ENCODE assay signal across 8 mouse cellular contexts in the genomic region with DNA sequence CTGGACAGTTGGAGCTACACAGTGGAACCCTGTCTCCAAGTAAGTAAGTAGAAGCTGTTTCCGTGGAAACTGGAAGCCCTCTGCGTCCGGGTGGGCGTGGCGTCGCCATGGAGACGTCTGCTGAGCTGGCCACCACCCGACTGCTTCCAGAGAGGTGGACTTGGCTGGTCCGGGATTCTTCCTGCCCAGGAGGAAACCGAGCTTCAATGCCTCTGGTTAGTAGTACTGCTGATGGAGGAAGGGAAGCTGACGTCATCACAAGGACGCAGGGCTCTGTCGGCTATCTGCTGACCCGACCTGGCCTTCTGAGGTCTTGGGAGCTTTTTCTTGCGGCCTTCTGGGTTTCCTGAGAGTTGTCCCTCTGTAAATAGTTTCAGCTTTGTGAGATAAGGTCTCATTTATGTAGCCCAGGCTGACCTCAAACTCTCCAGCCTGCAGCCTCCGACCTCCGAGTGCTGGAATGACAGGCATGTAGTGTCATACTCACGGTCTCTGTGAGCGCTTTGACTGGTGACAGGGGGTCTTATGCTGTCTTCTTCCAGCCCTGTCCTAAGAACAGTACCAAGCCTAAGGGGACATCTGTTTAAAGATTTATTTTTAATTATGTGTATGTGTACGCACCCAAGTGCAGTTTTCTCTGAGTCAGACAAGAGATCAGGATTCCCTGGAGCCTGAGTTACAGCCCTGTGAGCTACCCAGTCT. TPM values are rescaled to one million over a fixed set of nuclear protein-coding genes. Genes with fewer than 3 reads are reported as not detected.
A peak's percentile ranks its signal among the peaks of the same experiment; 100 is the strongest.
DNase-seq lines count a peak whose midpoint lies in the region; ATAC-seq and TF ChIP-seq lines count a peak whose summit lies in the region.

No protein-coding gene starts in this region.

- TF ChIP-seq CTCF in cortical plate, adult 2 months (IDR thresholded peaks at IDR 0.05; ENCODE audit: extremely low read depth, insufficient read depth, low read length): no peak

- H3K9me3 ChIP-seq in hindbrain, embryonic 14.5 days (ENCODE audit: control insufficient read depth, low read length): no peaks in the 10 kb centered on the region

- H3K36me3 ChIP-seq in hindbrain, embryonic 14.5 days (replicated peaks; ENCODE audit: control insufficient read depth, insufficient read depth): no peaks in the 10 kb centered on the region

- peak overlapping the region; percentile 37 for H3K4me2 ChIP-seq in hindbrain, embryonic 14.5 days (replicated peaks)

- peak; percentile 83 for DNase-seq in R1 (ENCODE audit: low read depth, low spot score)
- peak; percentile 21 to 57 for DNase-seq in gastrocnemius, adult 8-10 months (ENCODE audit: low spot score in 2 of 2)
- peak; percentile 66 for DNase-seq in hindbrain, embryonic 14.5 days (ENCODE audit: low spot score)
- peak; percentile 59 to 69 for DNase-seq in layer of hippocampus, postnatal 36 days
- peak; percentile 65 for DNase-seq in lung, postnatal 25 days (ENCODE audit: low spot score)
- DNase-seq in right cerebral cortex, postnatal 4 days: peak; percentile 79

- ATAC-seq in hindbrain, embryonic 14.5 days (ENCODE audit: low FRiP score): no peak
- no peak for ATAC-seq in monocyte, adult 5-6 weeks (replicated peaks; ENCODE audit: insufficient number of reproducible peaks, low FRiP score, low TSS enrichment, poor library complexity, severe bottlenecking)

- peak overlapping the region; percentile 20; the same call in 1 of the 2 replicates for H3K9ac ChIP-seq in hindbrain, embryonic 14.5 days

- peaks cover 4% of the 10 kb centered on the region; the same call in 1 of the 2 replicates for H3K4me1 ChIP-seq in cortical plate, adult 2 months (ENCODE audit: control insufficient read depth, insufficient read depth, low read length)
- H3K4me1 ChIP-seq in hindbrain, embryonic 14.5 days (replicated peaks; ENCODE audit: control insufficient read depth, insufficient read depth, low read length): peaks cover 16% of the 10 kb centered on the region

- H3K4me3 ChIP-seq in cortical plate, adult 2 months (ENCODE audit: insufficient read depth, low read length): peak overlapping the region; percentile 9; the same call in 1 of the 2 replicates
- H3K4me3 ChIP-seq in hindbrain, embryonic 14.5 days (replicated peaks; ENCODE audit: low read length): no peak overlapping the region; the same call in 1 of the 2 replicates

- peak; percentile 35; the same call in 1 of the 2 replicates for TF ChIP-seq POLR2A in cortical plate, adult 2 months (IDR thresholded peaks at IDR 0.05; ENCODE audit: extremely low read depth, insufficient read depth, low read length)

- no peak overlapping the region for H3K27ac ChIP-seq in cortical plate, adult 2 months (ENCODE audit: insufficient read depth, low read length)
- no peak overlapping the region for H3K27ac ChIP-seq in hindbrain, embryonic 14.5 days

- 13% methylated on average over 20 of the region's 20 CpGs for WGBS in hindbrain, embryonic 14.5 days

- H3K27me3 ChIP-seq in hindbrain, embryonic 14.5 days (ENCODE audit: control insufficient read depth, insufficient read depth, low read length): no peaks in the 10 kb centered on the region

RNA-seq across cellular contexts. Expression of gene Clip2, which starts 3.4 kb away (rescaled TPM):
- 74.1 and 77.0 TPM in 2 replicates for polyA plus RNA-seq in cortical plate, adult 2 months (2012; rRNA removed)
- 1 to 10 TPM; 1.4 to 2.1 (median 1.9) TPM for total RNA-seq in gastrocnemius, adult 8-10 months (2022)
- 16.3 and 16.8 TPM in 2 replicates for polyA plus RNA-seq in hindbrain, embryonic 14.5 days (2014; fragmentation: Nextera tagmentation; extraction: Ambion mirVana)
- total RNA-seq in layer of hippocampus, postnatal 36 days (2021): 100 to 1,000 TPM in 1 of 2 experiments, 10 to 100 TPM in 1; 96.7 to 105 TPM
- total RNA-seq in monocyte, adult 5-6 weeks (2017): 18.2 to 30.1 TPM (median 20.4 TPM) in 3 replicates

RNA-seq across cellular contexts. Expression of gene Syna, which starts 4.4 kb away (rescaled TPM):
- polyA plus RNA-seq in cortical plate, adult 2 months (2012; rRNA removed): 0.06 and 0.49 TPM in 2 replicates
- not detected for total RNA-seq in gastrocnemius, adult 8-10 months (2022)
- polyA plus RNA-seq in hindbrain, embryonic 14.5 days (2014; fragmentation: Nextera tagmentation; extraction: Ambion mirVana): 0.25 and 0.39 TPM in 2 replicates
- 1 to 10 TPM; 5.1 to 5.2 TPM for total RNA-seq in layer of hippocampus, postnatal 36 days (2021)
- total RNA-seq in monocyte, adult 5-6 weeks (2017): not detected in 3 replicates

RNA-seq across cellular contexts. Expression of gene Rfc2, which starts 25.6 kb away (rescaled TPM):
- 124 and 128 TPM in 2 replicates for polyA plus RNA-seq in cortical plate, adult 2 months (2012; rRNA removed)
- 10 to 100 TPM; 16.0 to 23.8 (median 19.5) TPM for total RNA-seq in gastrocnemius, adult 8-10 months (2022)
- polyA plus RNA-seq in hindbrain, embryonic 14.5 days (2014; fragmentation: Nextera tagmentation; extraction: Ambion mirVana): 174 and 178 TPM in 2 replicates
- 10 to 100 TPM; 50.0 to 50.5 TPM for total RNA-seq in layer of hippocampus, postnatal 36 days (2021)
- total RNA-seq in monocyte, adult 5-6 weeks (2017): 50.7 to 69.7 TPM (median 58.7 TPM) in 3 replicates

RNA-seq across cellular contexts. Expression of gene Lat2, which starts 59.2 kb away (rescaled TPM):
- polyA plus RNA-seq in cortical plate, adult 2 months (2012; rRNA removed): 4.9 and 5.4 TPM in 2 replicates
- total RNA-seq in gastrocnemius, adult 8-10 months (2022): 1 to 10 TPM in 1 of 4 experiments, under 1 TPM in 2, not detected in 1; 0.59 to 1.9 (median 0.88) TPM
- polyA plus RNA-seq in hindbrain, embryonic 14.5 days (2014; fragmentation: Nextera tagmentation; extraction: Ambion mirVana): 1.1 and 1.5 TPM in 2 replicates
- 1 to 10 TPM; 3.4 to 3.7 TPM for total RNA-seq in layer of hippocampus, postnatal 36 days (2021)
- 191 to 217 TPM (median 196 TPM) in 3 replicates for total RNA-seq in monocyte, adult 5-6 weeks (2017)
